Mouse (Mus musculus) embryo, embryonic 11 days (tissue): ENCODE results near the gene Tada3.
"Not testable (repeated sequence)": the region's sequence is repeated elsewhere in the genome, so short reads cannot be mapped to it uniquely, and the experiment has no call there.

Source experiments
- DNase-seq: peaks from one replicate; pipeline ENCODE4 v3.0.0-alpha.2; 2015

The Tada3 gene

DNA sequence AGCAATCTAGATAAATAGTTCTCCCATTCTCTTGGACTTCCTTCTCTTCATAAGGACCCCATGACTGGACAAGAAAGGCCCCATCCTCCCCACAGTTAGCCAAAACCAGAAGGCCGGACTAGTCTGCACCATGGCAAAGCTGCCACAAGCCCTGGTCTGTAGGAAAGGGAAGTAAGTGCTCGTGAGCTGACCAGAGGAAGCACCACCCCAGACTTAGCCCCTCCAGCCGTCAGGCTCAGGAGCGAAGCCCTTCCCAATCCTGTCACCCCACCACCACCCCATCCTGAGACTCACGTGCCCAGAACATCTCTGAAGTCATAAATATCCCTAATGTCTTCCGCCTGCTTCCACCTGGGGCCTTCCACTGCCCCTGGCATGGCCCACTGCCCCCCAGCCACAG is 36.1 kb downstream of the Tada3 start:
- no peak for DNase-seq

DNA sequence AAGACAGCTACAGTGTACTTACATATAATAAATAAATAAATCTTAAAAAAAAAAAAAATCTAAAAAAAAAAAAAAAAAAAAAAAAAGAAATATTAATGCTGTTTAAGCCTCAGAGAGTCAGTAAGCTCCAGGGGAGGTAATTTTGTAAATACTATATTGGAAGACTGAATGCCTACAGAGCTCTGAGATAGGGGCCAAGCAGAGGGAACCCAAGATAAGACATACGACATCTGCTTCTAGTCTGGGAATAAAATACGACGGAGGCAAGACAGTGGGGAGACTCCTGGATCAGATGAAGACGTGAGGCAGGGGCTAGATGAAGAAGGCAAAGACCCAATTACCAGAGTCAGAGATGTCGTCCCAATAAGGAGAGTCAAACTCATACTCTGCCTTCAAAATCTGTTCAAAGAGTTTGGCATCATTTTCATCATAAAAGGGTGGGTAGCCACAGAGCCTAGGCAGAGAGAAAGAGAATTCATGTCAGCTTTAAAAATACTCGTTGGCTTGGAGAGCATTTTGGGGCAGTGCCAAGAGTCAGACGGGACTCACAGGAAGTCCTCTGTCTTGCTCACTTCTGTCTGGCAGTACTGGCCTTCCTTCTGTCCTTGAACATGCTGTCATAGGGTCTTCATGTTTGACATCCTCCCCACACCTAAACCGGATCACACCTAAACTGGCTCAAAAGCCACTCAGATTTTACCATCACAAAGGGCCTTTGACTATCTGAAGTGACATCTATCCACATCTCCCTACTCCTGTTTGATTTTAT is 40.6 kb downstream of the Tada3 start:
- DNase-seq: no peak

DNA sequence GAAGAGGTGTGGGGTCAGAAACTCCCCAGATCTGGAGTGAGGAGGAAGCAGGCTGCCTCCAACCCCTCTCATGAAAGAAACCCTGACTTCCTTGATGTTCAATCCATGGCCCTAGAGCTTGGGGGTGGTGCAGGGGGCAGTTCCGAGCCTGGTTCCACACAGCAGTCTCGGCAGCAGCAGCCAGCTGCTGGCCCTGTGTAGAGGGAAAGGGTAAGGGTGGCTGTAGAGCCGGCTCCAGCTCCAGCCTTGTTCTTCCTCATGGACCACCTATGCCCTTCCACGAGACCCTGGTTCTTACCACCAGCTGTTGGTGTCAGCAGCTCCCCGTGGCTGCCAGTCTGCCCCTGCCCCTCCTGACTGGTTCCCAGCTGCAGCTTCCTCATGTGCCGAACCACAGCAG is 43.5 kb downstream of the Tada3 start:
- DNase-seq: no peak

DNA sequence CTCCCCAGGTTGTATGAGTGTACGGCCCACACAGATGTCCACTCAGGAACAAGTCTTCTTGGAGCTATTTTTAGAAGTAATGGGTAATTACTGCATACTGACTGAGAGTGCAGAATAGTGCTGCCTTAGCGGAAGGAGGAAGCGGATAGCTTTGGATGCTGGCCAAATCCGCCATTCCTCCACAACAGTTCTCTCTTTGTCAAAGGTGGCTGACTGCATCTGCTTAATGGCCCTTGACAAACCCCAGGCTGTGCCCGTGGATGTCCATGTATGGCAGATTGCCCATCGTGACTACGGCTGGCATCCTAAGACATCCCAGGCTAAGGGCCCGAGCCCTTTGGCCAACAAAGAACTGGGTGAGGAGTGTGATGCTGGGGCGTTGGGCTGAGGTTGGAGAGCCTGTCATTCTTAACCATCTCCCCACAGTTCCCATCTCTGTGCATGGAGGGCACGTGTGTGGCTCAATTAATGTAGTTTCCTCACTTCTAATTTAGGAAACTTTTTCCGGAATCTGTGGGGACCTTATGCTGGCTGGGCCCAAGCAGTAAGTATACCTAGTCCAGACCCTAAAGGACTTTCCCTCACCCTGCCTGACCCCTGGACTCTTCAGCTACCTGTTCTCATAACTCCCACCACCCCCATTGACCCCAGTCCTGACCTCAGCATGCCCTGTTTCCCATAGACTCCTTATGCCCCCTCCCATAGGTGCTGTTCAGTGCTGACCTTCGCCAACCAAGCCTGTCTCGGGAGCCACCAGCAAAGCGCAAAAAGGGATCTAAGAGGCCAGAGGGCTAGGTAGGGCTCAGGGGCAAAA is 44.3 kb downstream of the Tada3 start:
- DNase-seq: no peak

DNA sequence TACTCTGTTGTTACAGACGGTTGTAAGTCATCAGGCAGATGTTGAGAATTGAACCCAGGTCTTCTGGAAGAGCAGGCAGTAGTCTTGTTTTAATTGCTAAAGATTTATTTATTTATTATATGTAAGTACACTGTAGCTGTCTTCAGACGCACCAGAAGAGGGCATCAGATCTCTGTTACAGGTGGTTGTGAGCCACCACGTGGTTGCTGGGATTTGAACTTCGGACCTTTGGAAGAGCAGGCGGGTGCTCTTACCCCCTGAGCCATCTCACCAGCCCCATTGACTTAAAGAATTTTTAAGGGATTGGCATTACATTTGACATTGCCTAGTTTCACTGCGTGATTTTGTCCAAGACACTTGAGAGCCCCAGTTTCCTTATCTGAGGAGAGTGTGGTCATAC is 44.9 kb downstream of the Tada3 start:
- DNase-seq: not testable (repeated sequence)

DNA sequence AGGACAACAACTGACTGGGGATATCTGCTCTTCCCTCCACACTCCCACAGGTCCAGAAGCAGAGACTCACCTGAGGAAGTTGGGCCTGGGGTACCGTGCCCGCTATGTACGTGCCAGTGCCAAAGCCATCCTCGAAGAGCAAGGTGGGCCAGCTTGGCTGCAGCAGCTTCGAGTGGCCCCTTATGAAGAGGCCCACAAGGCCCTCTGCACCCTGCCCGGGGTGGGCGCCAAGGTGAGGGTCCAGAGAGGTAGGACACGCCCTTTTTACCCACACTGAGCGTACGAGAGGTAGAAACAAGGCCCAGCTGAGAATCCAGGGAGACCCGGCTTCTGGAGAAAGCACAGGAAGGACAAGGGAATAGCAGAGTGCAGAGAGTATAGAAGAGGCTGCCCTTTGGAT is 46.0 kb downstream of the Tada3 start:
- no peak for DNase-seq

DNA sequence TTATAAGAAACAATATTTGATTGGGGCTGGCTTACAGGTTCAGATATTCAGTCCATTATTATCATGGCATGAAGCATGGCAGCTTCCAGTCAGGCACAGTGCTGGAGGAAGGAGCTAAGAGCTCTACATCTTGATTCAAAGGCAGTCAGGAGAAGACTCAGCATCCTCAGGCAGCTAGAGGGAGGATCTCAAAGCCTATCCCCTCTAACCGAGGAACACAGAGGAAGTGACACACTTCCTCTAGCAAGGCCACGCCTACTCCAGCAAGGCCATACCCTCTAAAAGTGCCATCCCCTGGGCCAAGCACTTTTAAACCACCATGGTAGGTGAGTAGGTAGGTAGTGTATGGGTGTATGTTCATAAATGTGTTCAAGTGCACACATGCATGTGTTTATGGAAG is 47.1 kb downstream of the Tada3 start:
- DNase-seq: no peak

DNA sequence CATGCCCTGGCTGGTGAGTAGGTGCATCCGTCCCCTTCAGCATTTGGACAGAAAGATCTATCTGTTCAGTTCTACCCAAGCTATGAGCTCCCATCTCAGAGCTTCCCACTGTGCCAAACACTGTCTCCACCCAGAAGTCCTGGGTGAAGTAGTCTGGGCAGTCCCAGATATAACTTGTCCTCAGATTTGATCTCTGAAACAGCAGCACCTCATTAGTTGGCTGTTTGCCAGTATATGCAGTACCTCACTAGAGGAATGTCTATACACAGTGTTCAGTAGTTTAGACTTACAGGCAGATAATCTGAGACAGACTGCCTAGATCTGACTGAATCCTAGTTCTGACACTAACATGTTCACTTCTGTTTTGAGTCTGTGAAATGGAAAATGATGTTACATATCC is 48.3 kb downstream of the Tada3 start:
- DNase-seq: no peak

DNA sequence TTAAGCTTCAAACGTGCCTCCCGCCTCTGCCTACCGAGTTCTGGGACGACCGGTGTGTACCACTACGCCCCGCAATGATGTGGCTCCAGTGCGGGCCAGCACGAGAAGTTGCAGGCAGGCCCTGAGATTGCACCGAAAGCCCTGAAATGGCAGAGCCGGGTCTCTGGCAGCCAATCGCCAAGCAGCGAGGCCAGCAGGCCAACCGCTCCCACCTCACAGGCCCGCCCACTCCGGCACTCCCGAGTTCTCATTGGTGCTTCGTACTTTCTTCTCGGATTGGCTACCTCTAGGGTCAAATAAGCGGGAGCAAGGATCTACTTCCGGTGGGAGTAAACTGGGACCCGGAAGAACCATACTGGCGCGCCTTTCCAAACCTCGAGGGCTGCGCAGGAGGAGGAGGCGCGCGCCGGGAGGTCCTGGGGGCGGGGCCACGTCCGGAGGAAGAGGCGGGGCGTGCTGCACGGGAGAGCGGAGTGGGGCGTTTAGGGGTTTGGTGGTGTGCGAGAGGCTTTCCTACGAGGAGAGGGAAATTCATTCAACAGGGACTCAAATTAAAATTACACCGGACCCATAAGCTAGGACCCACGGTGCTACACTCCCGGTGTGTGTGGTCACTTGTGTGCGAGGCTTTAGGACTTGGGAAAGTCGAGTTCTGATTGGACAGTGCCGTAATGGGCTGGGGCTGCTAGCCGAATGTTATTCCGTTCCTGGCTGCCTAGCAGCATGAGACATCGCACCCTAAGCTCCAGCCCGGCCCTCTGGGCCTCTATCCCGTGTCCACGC is 51.0 kb downstream of the Tada3 start, which contains the start of gene Ogg1:
Gene Ogg1 (plus strand): TSS at position 440 of the 783 bp plus-strand sequence.
- DNase-seq: peak; percentile 98
